Mouse (Mus musculus) liver, postnatal 0 days (tissue): Measurements from ENCODE around the gene Dntt. TPM values are rescaled to one million over a fixed set of nuclear protein-coding genes. Genes with fewer than 3 reads are reported as not detected.
A peak's percentile ranks its signal among the peaks of the same experiment; 100 is the strongest.

Experiments
- ATAC-seq: fragments of 200-750 bp; cut with Nextera tagmentation; 2 replicates; pipeline ENCODE4 v1.8.0; 2017; ENCODE audit warnings: mild to moderate bottlenecking, moderate library complexity
- DNase-seq: peaks from one replicate; pipeline ENCODE4 v3.0.0-alpha.2; 2016
- H3K27ac ChIP-seq: fragments of 300-500 bp; sonication (generic); 2 replicates; pipeline ENCODE4 v1.5.1; 2014; ENCODE audit warnings: antibody characterized with exemption, moderate library complexity, mild to moderate bottlenecking, low read depth
- H3K27me3 ChIP-seq: fragments of 300-500 bp; sonication (generic); 2 replicates; pipeline ENCODE4 v1.6.1; 2014; ENCODE audit warnings: low read length, control low read depth, mixed read lengths; ENCODE audit not compliant: insufficient read depth
- H3K36me3 ChIP-seq: fragments of 300-500 bp; sonication (generic); replicated peaks from 2 replicates; pipeline ENCODE4 v1.6.1; 2014; ENCODE audit warnings: mild to moderate bottlenecking, control low read depth, low read length, moderate library complexity, mixed read lengths; ENCODE audit not compliant: insufficient read depth
- H3K4me1 ChIP-seq: fragments of 300-500 bp; sonication (generic); 2 replicates; pipeline ENCODE4 v1.6.1; 2014; ENCODE audit warnings: antibody characterized with exemption, mild to moderate bottlenecking, control low read depth; ENCODE audit not compliant: insufficient read depth
- H3K4me2 ChIP-seq: fragments of 300-500 bp; sonication (generic); 2 replicates; pipeline ENCODE4 v1.6.1; 2014; ENCODE audit warnings: low read depth, mild to moderate bottlenecking, low read length, moderate library complexity, mixed read lengths
- H3K4me3 ChIP-seq: fragments of 300-500 bp; sonication (generic); 2 replicates; pipeline ENCODE4 v1.5.1; 2014; ENCODE audit warnings: low read depth, low read length
- H3K9ac ChIP-seq: fragments of 300-500 bp; sonication (generic); replicated peaks from 2 replicates; pipeline ENCODE4 v1.6.1; 2014; ENCODE audit warnings: mild to moderate bottlenecking, moderate library complexity
- H3K9me3 ChIP-seq: fragments of 300-500 bp; sonication (generic); 2 replicates; pipeline ENCODE4 v1.6.1; 2016; ENCODE audit warnings: mild to moderate bottlenecking, control low read depth, low read length, mixed read lengths
- CTCF ChIP-seq: sonication (generic); IDR thresholded peaks from 2 replicates; pipeline ENCODE4 v1.5.1; 2016; ENCODE audit warnings: antibody characterized with exemption, low read depth
- EP300 ChIP-seq: IDR thresholded peaks from 2 replicates; pipeline ENCODE4 v1.6.1; 2016; ENCODE audit warnings: antibody characterized with exemption, low read depth, mild to moderate bottlenecking
- WGBS: fragments of 180-500 bp; shearing (Covaris S2); extraction: QIAGEN DNeasy Blood & Tissue Kit; methylation state at CpG from one replicate; pipeline ENCODE4 v1.1.7; 2014; ENCODE audit not compliant: insufficient replicate concordance; 5-methylcytosine and 5-hydroxymethylcytosine counted together
- polyA plus RNA-seq: library from polyadenylated mRNA; unstranded; fragments of >200 nt; fragmentation: Nextera tagmentation; extraction: Ambion mirVana; gene quantifications from 2 replicates; pipeline ENCODE4 v1.2.1, GENCODE M21; 2015

The Dntt gene
- polyA plus RNA-seq, 1 experiment from 2014 or later, result 0.32 TPM

- WGBS, result 43% methylated on average over 6 of the region's 6 CpGs
- ATAC-seq (no peak), DNase-seq (no peak)
- no peak overlapping the region for H3K9ac ChIP-seq
- H3K27me3 ChIP-seq, result no peaks in the 10 kb centered on the region
- TF ChIP-seq CTCF (no peak), EP300 (no peak)
- no peak overlapping the region for H3K4me3 ChIP-seq
- no peaks in the 10 kb centered on the region for H3K36me3 ChIP-seq
- H3K9me3 ChIP-seq, result no peaks in the 10 kb centered on the region
- no peak overlapping the region for H3K27ac ChIP-seq
- H3K4me2 ChIP-seq, result no peak overlapping the region
- no peaks in the 10 kb centered on the region; the same call in 1 of the 2 replicates for H3K4me1 ChIP-seq
Measured at GRCm38 (mm10) chr19:41007326-41007725, 21.7 kb upstream of the Dntt start.

GRCm38 (mm10) chr19:41007733-41008132 is 21.3 kb upstream of the Dntt start:
- H3K36me3 ChIP-seq, result no peaks in the 10 kb centered on the region
- H3K27ac ChIP-seq, result no peak overlapping the region
- H3K27me3 ChIP-seq, result no peaks in the 10 kb centered on the region
- H3K9ac ChIP-seq, result no peak overlapping the region
- no peaks in the 10 kb centered on the region; the same call in 1 of the 2 replicates for H3K4me1 ChIP-seq
- TF ChIP-seq EP300 (no peak), CTCF (no peak)
- 70% methylated on average over 4 of the region's 4 CpGs for WGBS
- no peak for ATAC-seq
- no peak overlapping the region for H3K4me3 ChIP-seq
- no peak for DNase-seq
- H3K9me3 ChIP-seq, result no peaks in the 10 kb centered on the region
- H3K4me2 ChIP-seq, result no peak overlapping the region

GRCm38 (mm10) chr19:41008674-41009395 is 20.2 kb upstream of the Dntt start:
- no peak overlapping the region for H3K4me3 ChIP-seq
- H3K4me2 ChIP-seq, result no peak overlapping the region
- no peak overlapping the region for H3K9ac ChIP-seq
- no peaks in the 10 kb centered on the region for H3K36me3 ChIP-seq
- ATAC-seq, result no peak
- TF ChIP-seq EP300, result no peak
- 0 out of 2 replicates have a peak, but pooled peaks have one; percentile 4 for TF ChIP-seq CTCF
- H3K27ac ChIP-seq, result no peak overlapping the region
- no peak for DNase-seq
- WGBS, result 76% methylated on average over 5 of the region's 5 CpGs
- no peaks in the 10 kb centered on the region; the same call in 1 of the 2 replicates for H3K4me1 ChIP-seq
- no peaks in the 10 kb centered on the region for H3K9me3 ChIP-seq
- H3K27me3 ChIP-seq, result 0 out of 2 replicates have a peak, but pooled peaks cover 4% of the 10 kb centered on the region

- Histone ChIP-seq H3K4me2 (no peak overlapping the region), H3K9ac (no peak overlapping the region), H3K4me3 (no peak overlapping the region), H3K4me1 (peaks cover 3% of the 10 kb centered on the region), H3K36me3 (no peaks in the 10 kb centered on the region), H3K27me3 (0 out of 2 replicates have a peak, but pooled peaks cover 4% of the 10 kb centered on the region), H3K27ac (no peak overlapping the region), H3K9me3 (no peaks in the 10 kb centered on the region)
- no peak for ATAC-seq
- no peak for TF ChIP-seq EP300
- TF ChIP-seq CTCF, result no peak
- 47% methylated on average over 5 of the region's 5 CpGs for whole genome bisulfite sequencing
- DNase-seq, result no peak
Measured at GRCm38 (mm10) chr19:41011676-41012075, 17.4 kb upstream of the Dntt start.

GRCm38 (mm10) chr19:41013591-41013990 is 15.5 kb upstream of the Dntt start:
- WGBS, result 22% methylated on average over 5 of the region's 5 CpGs
- TF ChIP-seq CTCF (no peak), EP300 (no peak)
- Histone ChIP-seq H3K36me3 (no peaks in the 10 kb centered on the region), H3K9me3 (no peaks in the 10 kb centered on the region), H3K4me1 (peaks cover 3% of the 10 kb centered on the region), H3K27ac (0 out of 2 replicates have a peak overlapping the region, but pooled peaks have one; percentile 3), H3K4me3 (no peak overlapping the region), H3K4me2 (no peak overlapping the region), H3K27me3 (0 out of 2 replicates have a peak, but pooled peaks cover 4% of the 10 kb centered on the region), H3K9ac (no peak overlapping the region)
- ATAC-seq, result no peak
- no peak for DNase-seq

GRCm38 (mm10) chr19:41014003-41014402 is 15.1 kb upstream of the Dntt start:
- TF ChIP-seq CTCF (no peak), EP300 (no peak)
- no peak for DNase-seq
- Histone ChIP-seq H3K9ac (no peak overlapping the region), H3K4me2 (no peak overlapping the region), H3K4me1 (peaks cover 3% of the 10 kb centered on the region), H3K36me3 (no peaks in the 10 kb centered on the region), H3K9me3 (no peaks in the 10 kb centered on the region), H3K27ac (0 out of 2 replicates have a peak overlapping the region, but pooled peaks have one; percentile 3), H3K27me3 (0 out of 2 replicates have a peak, but pooled peaks cover 4% of the 10 kb centered on the region), H3K4me3 (no peak overlapping the region)
- WGBS, result 14% methylated on average over 9 of the region's 9 CpGs
- no peak for ATAC-seq
